In genomic region chr3:86812689-86813088, GRCm38 (mm10) we compare ENCODE assay signal across 8 mouse cellular contexts.
DNase-seq lines count a peak whose midpoint lies in the region; ATAC-seq lines count a peak whose summit lies in the region.

No protein-coding gene starts in this region.

- no peak overlapping the region for H3K27ac ChIP-seq in embryonic facial prominence, embryonic 13.5 days
- no peak overlapping the region for H3K27ac ChIP-seq in liver, embryonic 12.5 days

- DNase-seq in A20 (ENCODE audit: low read depth, low spot score) = peak; percentile 82
- peak; percentile 86 to 91 for DNase-seq in adrenal gland, postnatal 36 days
- DNase-seq in heart, adult 8-10 months (ENCODE audit: low spot score) = peak; percentile 86
- peak; percentile 90 for DNase-seq in kidney, adult 9 months
- peak; percentile 45 to 68 for DNase-seq in natural killer cell, adult 2 months (ENCODE audit: low spot score in 2 of 2)
- DNase-seq in splenic B cell, adult 2 months (ENCODE audit: low read depth, low spot score) = peak; percentile 85

- 0 out of 2 replicates have a peak, but pooled peaks have one; percentile 71 for ATAC-seq in embryonic facial prominence, embryonic 13.5 days (ENCODE audit: insufficient number of reproducible peaks, insufficient read depth, low FRiP score, low TSS enrichment, low read depth)
- peak; percentile 93 for ATAC-seq in liver, embryonic 12.5 days

- no peaks in the 10 kb centered on the region for H3K9me3 ChIP-seq in embryonic facial prominence, embryonic 13.5 days
- no peaks in the 10 kb centered on the region for H3K9me3 ChIP-seq in liver, embryonic 12.5 days (replicated peaks)

- peaks cover 14% of the 10 kb centered on the region for H3K4me1 ChIP-seq in embryonic facial prominence, embryonic 13.5 days
- H3K4me1 ChIP-seq in liver, embryonic 12.5 days = no peaks in the 10 kb centered on the region

- no peak overlapping the region for H3K4me2 ChIP-seq in embryonic facial prominence, embryonic 13.5 days
- H3K4me2 ChIP-seq in liver, embryonic 12.5 days = no peak overlapping the region

- no peak overlapping the region for H3K9ac ChIP-seq in embryonic facial prominence, embryonic 13.5 days
- no peak overlapping the region for H3K9ac ChIP-seq in liver, embryonic 12.5 days

- H3K4me3 ChIP-seq in embryonic facial prominence, embryonic 13.5 days = no peak overlapping the region
- H3K4me3 ChIP-seq in liver, embryonic 12.5 days = no peak overlapping the region

- H3K36me3 ChIP-seq in embryonic facial prominence, embryonic 13.5 days = 0 out of 2 replicates have a peak, but pooled peaks cover 8% of the 10 kb centered on the region
- no peaks in the 10 kb centered on the region for H3K36me3 ChIP-seq in liver, embryonic 12.5 days
- H3K36me3 ChIP-seq in splenic B cell, adult 2 months (ENCODE audit: control insufficient read depth, insufficient read depth, low read length, poor library complexity, severe bottlenecking) = peaks cover 2% of the 10 kb centered on the region; the same call in 1 of the 2 replicates

- 19% methylated on average over 3 of the region's 3 CpGs for WGBS in embryonic facial prominence, embryonic 13.5 days
- 15% methylated on average over 3 of the region's 3 CpGs for WGBS in liver, embryonic 12.5 days (ENCODE audit: insufficient replicate concordance)

- no peaks in the 10 kb centered on the region for H3K27me3 ChIP-seq in embryonic facial prominence, embryonic 13.5 days
- no peaks in the 10 kb centered on the region for H3K27me3 ChIP-seq in liver, embryonic 12.5 days (replicated peaks)
- no peaks in the 10 kb centered on the region for H3K27me3 ChIP-seq in splenic B cell, adult 2 months (ENCODE audit: control insufficient read depth, insufficient read depth, low read length, poor library complexity, severe bottlenecking)
